Mouse (Mus musculus): ENCODE data around the gene Dtnb. TPM values are rescaled to one million over a fixed set of nuclear protein-coding genes. Genes with fewer than 3 reads are reported as not detected.

Dtnb gene
- polyA plus RNA-seq, 1 experiment from 2014 or later = 27.0 TPM

GRCm38 (mm10) chr12:3719151-3719721, 147.1 kb downstream of the Dtnb start:
- ATAC-seq (replicated peaks; ENCODE audit: low FRiP score) (no peak), DNase-seq (ENCODE audit: low spot score) (no peak)
- Histone ChIP-seq H3K9ac (ENCODE audit: low read depth, low read length) (no peak overlapping the region), H3K27me3 (replicated peaks; ENCODE audit: control insufficient read depth, insufficient read depth, low read length) (no peaks in the 10 kb centered on the region), H3K36me3 (ENCODE audit: control insufficient read depth, insufficient read depth, low read length) (no peaks in the 10 kb centered on the region), H3K27ac (ENCODE audit: low read depth, low read length) (no peak overlapping the region), H3K4me2 (no peak overlapping the region), H3K9me3 (ENCODE audit: control insufficient read depth, low read length) (no peaks in the 10 kb centered on the region), H3K4me1 (replicated peaks; ENCODE audit: control insufficient read depth, insufficient read depth, low read length) (0 out of 2 replicates have a peak, but pooled peaks cover 2% of the 10 kb centered on the region), H3K4me3 (ENCODE audit: low read depth, low read length) (no peak overlapping the region)
- 74% methylated on average over 4 of the region's 4 CpGs for WGBS

GRCm38 (mm10) chr12:3720527-3720926, 148.3 kb downstream of the Dtnb start:
- Histone ChIP-seq H3K9ac (ENCODE audit: low read depth, low read length) (no peak overlapping the region), H3K27me3 (replicated peaks; ENCODE audit: control insufficient read depth, insufficient read depth, low read length) (no peaks in the 10 kb centered on the region), H3K9me3 (ENCODE audit: control insufficient read depth, low read length) (no peaks in the 10 kb centered on the region), H3K4me1 (replicated peaks; ENCODE audit: control insufficient read depth, insufficient read depth, low read length) (0 out of 2 replicates have a peak, but pooled peaks cover 2% of the 10 kb centered on the region), H3K27ac (ENCODE audit: low read depth, low read length) (no peak overlapping the region), H3K4me3 (ENCODE audit: low read depth, low read length) (no peak overlapping the region), H3K4me2 (no peak overlapping the region), H3K36me3 (ENCODE audit: control insufficient read depth, insufficient read depth, low read length) (no peaks in the 10 kb centered on the region)
- ATAC-seq (replicated peaks; ENCODE audit: low FRiP score) (no peak), DNase-seq (ENCODE audit: low spot score) (no peak)
- 86% methylated on average over 2 of the region's 2 CpGs for WGBS

GRCm38 (mm10) chr12:3723762-3724161, 151.6 kb downstream of the Dtnb start:
- Histone ChIP-seq H3K9ac (ENCODE audit: low read depth, low read length) (no peak overlapping the region), H3K9me3 (ENCODE audit: control insufficient read depth, low read length) (no peaks in the 10 kb centered on the region), H3K27ac (ENCODE audit: low read depth, low read length) (no peak overlapping the region), H3K4me1 (replicated peaks; ENCODE audit: control insufficient read depth, insufficient read depth, low read length) (0 out of 2 replicates have a peak, but pooled peaks cover 2% of the 10 kb centered on the region), H3K36me3 (ENCODE audit: control insufficient read depth, insufficient read depth, low read length) (no peaks in the 10 kb centered on the region), H3K4me2 (no peak overlapping the region), H3K4me3 (ENCODE audit: low read depth, low read length) (no peak overlapping the region), H3K27me3 (replicated peaks; ENCODE audit: control insufficient read depth, insufficient read depth, low read length) (no peaks in the 10 kb centered on the region)
- 59% methylated on average over 3 of the region's 3 CpGs for WGBS
- DNase-seq (ENCODE audit: low spot score) (no peak), ATAC-seq (replicated peaks; ENCODE audit: low FRiP score) (no peak)

- ATAC-seq (replicated peaks; ENCODE audit: low FRiP score) = no peak
- no peak overlapping the region for H3K27ac ChIP-seq (ENCODE audit: low read depth, low read length)
- WGBS = 47% methylated on average over 5 of the region's 5 CpGs
Observed at GRCm38 (mm10) chr12:3724822-3725370, 152.7 kb downstream of the Dtnb start.

GRCm38 (mm10) chr12:3729521-3730075, 157.4 kb downstream of the Dtnb start:
- H3K4me2 ChIP-seq = no peak overlapping the region
- WGBS = 85% methylated on average over 6 of the region's 6 CpGs
- H3K9me3 ChIP-seq (ENCODE audit: control insufficient read depth, low read length) = no peaks in the 10 kb centered on the region
- H3K27ac ChIP-seq (ENCODE audit: low read depth, low read length) = no peak overlapping the region
- no peak overlapping the region for H3K4me3 ChIP-seq (ENCODE audit: low read depth, low read length)
- no peak overlapping the region for H3K9ac ChIP-seq (ENCODE audit: low read depth, low read length)
- no peaks in the 10 kb centered on the region for H3K36me3 ChIP-seq (ENCODE audit: control insufficient read depth, insufficient read depth, low read length)
- no peaks in the 10 kb centered on the region for H3K27me3 ChIP-seq (replicated peaks; ENCODE audit: control insufficient read depth, insufficient read depth, low read length)
- ATAC-seq (replicated peaks; ENCODE audit: low FRiP score) (no peak), DNase-seq (ENCODE audit: low spot score) (no peak)
- no peaks in the 10 kb centered on the region for H3K4me1 ChIP-seq (replicated peaks; ENCODE audit: control insufficient read depth, insufficient read depth, low read length)

More at GRCm38 (mm10) chr12:3724822-3725370, 152.7 kb downstream of the Dtnb start:
- H3K9ac ChIP-seq (ENCODE audit: low read depth, low read length) = no peak overlapping the region
- no peaks in the 10 kb centered on the region for H3K36me3 ChIP-seq (ENCODE audit: control insufficient read depth, insufficient read depth, low read length)
- H3K27me3 ChIP-seq (replicated peaks; ENCODE audit: control insufficient read depth, insufficient read depth, low read length) = no peaks in the 10 kb centered on the region
- no peak overlapping the region for H3K4me2 ChIP-seq
- H3K4me3 ChIP-seq (ENCODE audit: low read depth, low read length) = no peak overlapping the region
- H3K4me1 ChIP-seq (replicated peaks; ENCODE audit: control insufficient read depth, insufficient read depth, low read length) = 0 out of 2 replicates have a peak, but pooled peaks cover 2% of the 10 kb centered on the region
- H3K9me3 ChIP-seq (ENCODE audit: control insufficient read depth, low read length) = no peaks in the 10 kb centered on the region
- DNase-seq (ENCODE audit: low spot score) = no peak

- ATAC-seq (replicated peaks; ENCODE audit: low FRiP score) (no peak), DNase-seq (ENCODE audit: low spot score) (no peak)
- no peaks in the 10 kb centered on the region for H3K9me3 ChIP-seq (ENCODE audit: control insufficient read depth, low read length)
- H3K4me2 ChIP-seq = no peak overlapping the region
- no peaks in the 10 kb centered on the region; the same call in 1 of the 2 replicates for H3K4me1 ChIP-seq (replicated peaks; ENCODE audit: control insufficient read depth, insufficient read depth, low read length)
- WGBS = 75% methylated on average over 11 of the region's 11 CpGs
- H3K36me3 ChIP-seq (ENCODE audit: control insufficient read depth, insufficient read depth, low read length) = no peaks in the 10 kb centered on the region
- H3K27me3 ChIP-seq (replicated peaks; ENCODE audit: control insufficient read depth, insufficient read depth, low read length) = no peaks in the 10 kb centered on the region
- no peak overlapping the region for H3K27ac ChIP-seq (ENCODE audit: low read depth, low read length)
- no peak overlapping the region for H3K4me3 ChIP-seq (ENCODE audit: low read depth, low read length)
- H3K9ac ChIP-seq (ENCODE audit: low read depth, low read length) = no peak overlapping the region
Observed at GRCm38 (mm10) chr12:3732623-3733265, 160.6 kb downstream of the Dtnb start.

- H3K9me3 ChIP-seq (ENCODE audit: control insufficient read depth, low read length) = no peaks in the 10 kb centered on the region
- H3K4me3 ChIP-seq (ENCODE audit: low read depth, low read length) = no peak overlapping the region
- no peak for ATAC-seq (replicated peaks; ENCODE audit: low FRiP score)
- H3K36me3 ChIP-seq (ENCODE audit: control insufficient read depth, insufficient read depth, low read length) = no peaks in the 10 kb centered on the region
- H3K4me1 ChIP-seq (replicated peaks; ENCODE audit: control insufficient read depth, insufficient read depth, low read length) = no peaks in the 10 kb centered on the region; the same call in 1 of the 2 replicates
- H3K9ac ChIP-seq (ENCODE audit: low read depth, low read length) = no peak overlapping the region
- H3K4me2 ChIP-seq = no peak overlapping the region
- no peak for DNase-seq (ENCODE audit: low spot score)
- H3K27ac ChIP-seq (ENCODE audit: low read depth, low read length) = no peak overlapping the region
- no peaks in the 10 kb centered on the region for H3K27me3 ChIP-seq (replicated peaks; ENCODE audit: control insufficient read depth, insufficient read depth, low read length)
- WGBS = 59% methylated on average over 7 of the region's 7 CpGs
Observed at GRCm38 (mm10) chr12:3733328-3733727, 161.1 kb downstream of the Dtnb start.

- 90% methylated on average over 7 of the region's 7 CpGs for WGBS
- Histone ChIP-seq H3K9ac (ENCODE audit: low read depth, low read length) (no peak overlapping the region), H3K27ac (ENCODE audit: low read depth, low read length) (no peak overlapping the region), H3K4me1 (replicated peaks; ENCODE audit: control insufficient read depth, insufficient read depth, low read length) (peaks cover 13% of the 10 kb centered on the region), H3K4me3 (ENCODE audit: low read depth, low read length) (no peak overlapping the region), H3K36me3 (ENCODE audit: control insufficient read depth, insufficient read depth, low read length) (no peaks in the 10 kb centered on the region), H3K9me3 (ENCODE audit: control insufficient read depth, low read length) (no peaks in the 10 kb centered on the region), H3K4me2 (no peak overlapping the region), H3K27me3 (replicated peaks; ENCODE audit: control insufficient read depth, insufficient read depth, low read length) (no peaks in the 10 kb centered on the region)
- no peak for ATAC-seq (replicated peaks; ENCODE audit: low FRiP score)
- DNase-seq (ENCODE audit: low spot score) = no peak
Observed at GRCm38 (mm10) chr12:3737009-3737408, 164.8 kb downstream of the Dtnb start.

All from liver, embryonic 11.5 days (tissue).